Mouse (Mus musculus) midbrain, embryonic 13.5 days (tissue): ENCODE data around the gene Ank. TPM values are rescaled to one million over a fixed set of nuclear protein-coding genes. Genes with fewer than 3 reads are reported as not detected.

ENCODE experiments used
- ATAC-seq: fragments of 200-750 bp; cut with Nextera tagmentation; 2 replicates; pipeline ENCODE4 v1.8.0; 2017; ENCODE audit warnings: mild to moderate bottlenecking, moderate TSS enrichment, moderate library complexity
- H3K27ac ChIP-seq: fragments of 300-500 bp; sonication (generic); 2 replicates; pipeline ENCODE4 v1.5.1; 2015; ENCODE audit warnings: inconsistent platforms, mild to moderate bottlenecking, moderate library complexity
- H3K27me3 ChIP-seq: fragments of 300-500 bp; sonication (generic); 2 replicates; pipeline ENCODE4 v1.6.1; 2015; ENCODE audit warnings: mild to moderate bottlenecking, inconsistent platforms
- H3K36me3 ChIP-seq: fragments of 300-500 bp; sonication (generic); 2 replicates; pipeline ENCODE4 v1.6.1; 2015; ENCODE audit warnings: mild to moderate bottlenecking, inconsistent platforms
- H3K4me1 ChIP-seq: fragments of 300-500 bp; sonication (generic); replicated peaks from 2 replicates; pipeline ENCODE4 v1.6.1; 2015; ENCODE audit warnings: inconsistent platforms
- H3K4me2 ChIP-seq: fragments of 300-500 bp; sonication (generic); replicated peaks from 2 replicates; pipeline ENCODE4 v1.6.1; 2015; ENCODE audit warnings: moderate library complexity, mild to moderate bottlenecking, inconsistent platforms
- H3K4me3 ChIP-seq: fragments of 300-500 bp; sonication (generic); replicated peaks from 2 replicates; pipeline ENCODE4 v1.5.1; 2015; ENCODE audit warnings: mild to moderate bottlenecking, inconsistent platforms
- H3K9ac ChIP-seq: fragments of 300-500 bp; sonication (generic); replicated peaks from 2 replicates; pipeline ENCODE4 v1.6.1; 2015; ENCODE audit warnings: mild to moderate bottlenecking, inconsistent platforms
- H3K9me3 ChIP-seq: fragments of 300-500 bp; sonication (generic); 2 replicates; pipeline ENCODE4 v1.6.1; 2016; ENCODE audit warnings: mild to moderate bottlenecking, inconsistent platforms
- WGBS: fragments of 180-500 bp; shearing (Covaris S2); methylation state at CpG from one replicate; pipeline ENCODE4 v1.1.7; 2015; 5-methylcytosine and 5-hydroxymethylcytosine counted together
- polyA plus RNA-seq: library from polyadenylated mRNA; unstranded; fragments of >200 nt; fragmentation: Nextera tagmentation; extraction: Ambion mirVana; gene quantifications from 2 replicates; pipeline ENCODE4 v1.2.1, GENCODE M21; 2015

Ank gene
- polyA plus RNA-seq, 1 experiment from 2014 or later: 11.5 TPM

GRCm38 (mm10) chr15:27551117-27552114 is 84.9 kb downstream of the Ank start:
- Histone ChIP-seq H3K4me2 (no peak overlapping the region), H3K36me3 (peaks cover 3% of the 10 kb centered on the region; the same call in 1 of the 2 replicates), H3K4me1 (peaks cover 14% of the 10 kb centered on the region), H3K9ac (no peak overlapping the region), H3K4me3 (no peak overlapping the region), H3K9me3 (no peaks in the 10 kb centered on the region), H3K27ac (no peak overlapping the region), H3K27me3 (peaks cover 5% of the 10 kb centered on the region; the same call in 1 of the 2 replicates)
- WGBS: 83% methylated on average over 19 of the region's 19 CpGs
- no peak for ATAC-seq

GRCm38 (mm10) chr15:27552129-27552700 is 85.7 kb downstream of the Ank start:
- peaks cover 14% of the 10 kb centered on the region for H3K4me1 ChIP-seq
- H3K9ac ChIP-seq: no peak overlapping the region
- peaks cover 6% of the 10 kb centered on the region for H3K36me3 ChIP-seq
- ATAC-seq: no peak
- no peak overlapping the region for H3K27ac ChIP-seq
- peaks cover 5% of the 10 kb centered on the region; the same call in 1 of the 2 replicates for H3K27me3 ChIP-seq
- WGBS: 84% methylated on average over 10 of the region's 10 CpGs
- H3K9me3 ChIP-seq: no peaks in the 10 kb centered on the region
- no peak overlapping the region for H3K4me2 ChIP-seq
- H3K4me3 ChIP-seq: no peak overlapping the region

GRCm38 (mm10) chr15:27553554-27553953 is 87.1 kb downstream of the Ank start:
- Histone ChIP-seq H3K9ac (no peak overlapping the region), H3K9me3 (no peaks in the 10 kb centered on the region), H3K4me1 (peaks cover 21% of the 10 kb centered on the region), H3K4me3 (no peak overlapping the region), H3K27me3 (peaks cover 5% of the 10 kb centered on the region; the same call in 1 of the 2 replicates), H3K27ac (no peak overlapping the region), H3K4me2 (no peak overlapping the region), H3K36me3 (peaks cover 14% of the 10 kb centered on the region)
- WGBS: 95% methylated on average over 5 of the region's 5 CpGs
- ATAC-seq: no peak

- H3K4me3 ChIP-seq: no peak overlapping the region
- H3K4me2 ChIP-seq: no peak overlapping the region
- no peaks in the 10 kb centered on the region for H3K9me3 ChIP-seq
- H3K36me3 ChIP-seq: peaks cover 14% of the 10 kb centered on the region
- 0 out of 2 replicates have a peak, but pooled peaks cover 3% of the 10 kb centered on the region for H3K27me3 ChIP-seq
- H3K4me1 ChIP-seq: peaks cover 16% of the 10 kb centered on the region
- peak overlapping the region; percentile 40; the same call in 1 of the 2 replicates for H3K27ac ChIP-seq
- 48% methylated on average over 16 of the region's 16 CpGs for WGBS
- H3K9ac ChIP-seq: no peak overlapping the region
- peak; percentile 71 for ATAC-seq
Measured at GRCm38 (mm10) chr15:27558456-27559147, 92.1 kb downstream of the Ank start.

GRCm38 (mm10) chr15:27560315-27560714 is 93.8 kb downstream of the Ank start:
- 92% methylated on average over 11 of the region's 11 CpGs for WGBS
- Histone ChIP-seq H3K27ac (no peak overlapping the region), H3K36me3 (peaks cover 19% of the 10 kb centered on the region), H3K9me3 (no peaks in the 10 kb centered on the region), H3K4me3 (no peak overlapping the region), H3K4me1 (peaks cover 25% of the 10 kb centered on the region), H3K9ac (no peak overlapping the region), H3K27me3 (0 out of 2 replicates have a peak, but pooled peaks cover 3% of the 10 kb centered on the region), H3K4me2 (no peak overlapping the region)
- no peak for ATAC-seq

- Histone ChIP-seq H3K4me3 (no peak overlapping the region), H3K4me1 (peaks cover 14% of the 10 kb centered on the region; the same call in 1 of the 2 replicates), H3K27ac (peak overlapping the region; percentile 51; the same call in 1 of the 2 replicates), H3K27me3 (0 out of 2 replicates have a peak, but pooled peaks cover 3% of the 10 kb centered on the region), H3K4me2 (no peak overlapping the region), H3K9me3 (no peaks in the 10 kb centered on the region), H3K36me3 (peaks cover 37% of the 10 kb centered on the region), H3K9ac (no peak overlapping the region)
- WGBS: 73% methylated on average over 14 of the region's 14 CpGs
- peak; percentile 59; the same call in 1 of the 2 replicates for ATAC-seq
Measured at GRCm38 (mm10) chr15:27564106-27565100, 97.9 kb downstream of the Ank start.

GRCm38 (mm10) chr15:27565626-27566185 is 99.2 kb downstream of the Ank start:
- no peak overlapping the region for H3K4me2 ChIP-seq

GRCm38 (mm10) chr15:27567356-27567755 is 100.9 kb downstream of the Ank start:
- Histone ChIP-seq H3K36me3 (peaks cover 55% of the 10 kb centered on the region), H3K4me1 (peaks cover 11% of the 10 kb centered on the region; the same call in 1 of the 2 replicates), H3K4me2 (no peak overlapping the region), H3K27me3 (no peaks in the 10 kb centered on the region), H3K9ac (no peak overlapping the region), H3K27ac (no peak overlapping the region), H3K9me3 (no peaks in the 10 kb centered on the region), H3K4me3 (no peak overlapping the region)
- WGBS: 90% methylated on average over 16 of the region's 16 CpGs
- ATAC-seq: no peak

More at GRCm38 (mm10) chr15:27565626-27566185, 99.2 kb downstream of the Ank start:
- no peak for ATAC-seq
- H3K27me3 ChIP-seq: 0 out of 2 replicates have a peak, but pooled peaks cover 3% of the 10 kb centered on the region
- no peak overlapping the region for H3K27ac ChIP-seq
- H3K36me3 ChIP-seq: peaks cover 41% of the 10 kb centered on the region
- no peak overlapping the region for H3K9ac ChIP-seq
- H3K4me3 ChIP-seq: no peak overlapping the region
- peaks cover 11% of the 10 kb centered on the region; the same call in 1 of the 2 replicates for H3K4me1 ChIP-seq
- 94% methylated on average over 10 of the region's 10 CpGs for WGBS
- no peaks in the 10 kb centered on the region for H3K9me3 ChIP-seq

- no peak overlapping the region for H3K27ac ChIP-seq
- H3K36me3 ChIP-seq: peaks cover 63% of the 10 kb centered on the region
- no peak overlapping the region for H3K4me3 ChIP-seq
- WGBS: 61% methylated on average over 6 of the region's 6 CpGs
- H3K4me2 ChIP-seq: no peak overlapping the region
- no peak overlapping the region for H3K9ac ChIP-seq
- ATAC-seq: no peak
- no peaks in the 10 kb centered on the region for H3K9me3 ChIP-seq
- no peaks in the 10 kb centered on the region for H3K27me3 ChIP-seq
- peaks cover 11% of the 10 kb centered on the region; the same call in 1 of the 2 replicates for H3K4me1 ChIP-seq
Measured at GRCm38 (mm10) chr15:27568371-27568770, 101.9 kb downstream of the Ank start.

- Histone ChIP-seq H3K4me3 (no peak overlapping the region), H3K9ac (no peak overlapping the region), H3K4me2 (no peak overlapping the region), H3K4me1 (0 out of 2 replicates have a peak, but pooled peaks cover 3% of the 10 kb centered on the region), H3K27ac (no peak overlapping the region), H3K27me3 (no peaks in the 10 kb centered on the region), H3K9me3 (no peaks in the 10 kb centered on the region), H3K36me3 (peaks cover 61% of the 10 kb centered on the region)
- 86% methylated on average over 2 of the region's 2 CpGs for WGBS
- no peak for ATAC-seq
Measured at GRCm38 (mm10) chr15:27569924-27570323, 103.4 kb downstream of the Ank start.
